Mouse (Mus musculus): Measurements from ENCODE around the gene Phactr4.

GRCm38 (mm10) chr4:132365450-132366060 is 56.7 kb downstream of the Phactr4 start:
- no peak for TF ChIP-seq CTCF (conservative IDR thresholded peaks at IDR 0.05; ENCODE audit: low read length)
- no peak for TF ChIP-seq NANOG (IDR thresholded peaks at IDR 0.05; ENCODE audit: borderline replicate concordance, low read length)
